Mouse (Mus musculus) olfactory bulb, adult 2 months (tissue): ENCODE data around the gene Isg15.

ENCODE experiments used
- CTCF ChIP-seq: fragments of 200-500 bp; IDR thresholded peaks from 2 replicates; pipeline ENCODE4 v1.5.1; 2012; ENCODE audit warnings: low read depth, mild to moderate bottlenecking, low read length, moderate library complexity; ENCODE audit not compliant: insufficient read depth
- POLR2A ChIP-seq: fragments of 200-500 bp; IDR thresholded peaks from 2 replicates; pipeline ENCODE4 v1.6.1; 2012; ENCODE audit warnings: mild to moderate bottlenecking, low read depth, low read length, moderate library complexity; ENCODE audit not compliant: insufficient read depth

- TF ChIP-seq CTCF (no peak), POLR2A (no peak)
Measured at GRCm38 (mm10) chr4:156227752-156228392, 27.3 kb upstream of the Isg15 start.
